Mouse (Mus musculus): Measurements from ENCODE around the gene Olfr313. TPM values are rescaled to one million over a fixed set of nuclear protein-coding genes. Genes with fewer than 3 reads are reported as not detected.
A peak's percentile ranks its signal among the peaks of the same experiment; 100 is the strongest.
"Not testable (repeated sequence)": the region's sequence is repeated elsewhere in the genome, so short reads cannot be mapped to it uniquely, and the experiment has no call there.

Olfr313 gene
- polyA plus RNA-seq, 1 experiment from 2014 or later: not detected

GRCm38 (mm10) chr11:58829764-58830163, 15.0 kb downstream of the Olfr313 start:
- no peaks in the 10 kb centered on the region for H3K27me3 ChIP-seq (ENCODE audit: control insufficient read depth, insufficient read depth, low read length)
- H3K9me3 ChIP-seq (ENCODE audit: control insufficient read depth, low read length): no peaks in the 10 kb centered on the region
- no peak overlapping the region for H3K9ac ChIP-seq (ENCODE audit: low read length)
- no peak overlapping the region for H3K4me2 ChIP-seq (ENCODE audit: low read depth)
- H3K36me3 ChIP-seq (ENCODE audit: control insufficient read depth, insufficient read depth, low read length): no peaks in the 10 kb centered on the region
- no peak for DNase-seq (ENCODE audit: low spot score)
- WGBS: 77% methylated on average over 3 of the region's 3 CpGs
- no peak for ATAC-seq (ENCODE audit: insufficient read depth, low FRiP score, low TSS enrichment)
- no peak overlapping the region for H3K4me3 ChIP-seq (ENCODE audit: low read depth, low read length)
- no peak overlapping the region for H3K27ac ChIP-seq (ENCODE audit: low read depth, low read length)
- no peaks in the 10 kb centered on the region for H3K4me1 ChIP-seq (ENCODE audit: control insufficient read depth, insufficient read depth, low read length)

GRCm38 (mm10) chr11:58832541-58832940, 17.7 kb downstream of the Olfr313 start:
- not testable (repeated sequence) for H3K27ac ChIP-seq (ENCODE audit: low read depth, low read length); DNase-seq (ENCODE audit: low spot score); H3K9me3 ChIP-seq (ENCODE audit: control insufficient read depth, low read length); H3K36me3 ChIP-seq (ENCODE audit: control insufficient read depth, insufficient read depth, low read length); H3K4me1 ChIP-seq (ENCODE audit: control insufficient read depth, insufficient read depth, low read length); ATAC-seq (ENCODE audit: insufficient read depth, low FRiP score, low TSS enrichment); H3K4me2 ChIP-seq (ENCODE audit: low read depth); H3K27me3 ChIP-seq (ENCODE audit: control insufficient read depth, insufficient read depth, low read length); H3K4me3 ChIP-seq (ENCODE audit: low read depth, low read length); H3K9ac ChIP-seq (ENCODE audit: low read length)
- WGBS: 76% methylated on average over 3 of the region's 3 CpGs

GRCm38 (mm10) chr11:58838951-58839350, 24.2 kb downstream of the Olfr313 start, which contains the start of gene Olfr311:
TSS of gene Olfr311 (plus strand) at chr11:58839251.
- H3K4me2 ChIP-seq (ENCODE audit: low read depth); H3K9me3 ChIP-seq (ENCODE audit: control insufficient read depth, low read length); H3K4me3 ChIP-seq (ENCODE audit: low read depth, low read length); ATAC-seq (ENCODE audit: insufficient read depth, low FRiP score, low TSS enrichment); H3K4me1 ChIP-seq (ENCODE audit: control insufficient read depth, insufficient read depth, low read length); H3K27me3 ChIP-seq (ENCODE audit: control insufficient read depth, insufficient read depth, low read length); H3K27ac ChIP-seq (ENCODE audit: low read depth, low read length); H3K36me3 ChIP-seq (ENCODE audit: control insufficient read depth, insufficient read depth, low read length); DNase-seq (ENCODE audit: low spot score); H3K9ac ChIP-seq (ENCODE audit: low read length): not testable (repeated sequence)

GRCm38 (mm10) chr11:58846919-58847461, 32.2 kb downstream of the Olfr313 start, which contains the start of gene Gm12258:
TSS of gene Gm12258 (plus strand) at chr11:58847158.
- 1% methylated on average over 24 of the region's 24 CpGs for WGBS
- H3K9me3 ChIP-seq (ENCODE audit: control insufficient read depth, low read length): no peaks in the 10 kb centered on the region
- peak within 1 kb of the TSS; percentile 81 for H3K4me3 ChIP-seq (ENCODE audit: low read depth, low read length)
- no peak within 1 kb of the TSS for H3K27ac ChIP-seq (ENCODE audit: low read depth, low read length)
- H3K36me3 ChIP-seq (ENCODE audit: control insufficient read depth, insufficient read depth, low read length): peaks cover 10% of the 10 kb centered on the region; the same call in 1 of the 2 replicates
- peak within 1 kb of the TSS; percentile 85 for H3K9ac ChIP-seq (ENCODE audit: low read length)
- H3K4me2 ChIP-seq (ENCODE audit: low read depth): peak within 1 kb of the TSS; percentile 89
- peak; percentile 88 for DNase-seq (ENCODE audit: low spot score)
- no peaks in the 10 kb centered on the region for H3K27me3 ChIP-seq (ENCODE audit: control insufficient read depth, insufficient read depth, low read length)
- peaks cover 5% of the 10 kb centered on the region; the same call in 1 of the 2 replicates for H3K4me1 ChIP-seq (ENCODE audit: control insufficient read depth, insufficient read depth, low read length)
- peak; percentile 100 for ATAC-seq (ENCODE audit: insufficient read depth, low FRiP score, low TSS enrichment)

- H3K27me3 ChIP-seq (ENCODE audit: control insufficient read depth, insufficient read depth, low read length): no peaks in the 10 kb centered on the region
- peak overlapping the region; percentile 81 for H3K4me3 ChIP-seq (ENCODE audit: low read depth, low read length)
- H3K36me3 ChIP-seq (ENCODE audit: control insufficient read depth, insufficient read depth, low read length): peaks cover 10% of the 10 kb centered on the region; the same call in 1 of the 2 replicates
- H3K4me1 ChIP-seq (ENCODE audit: control insufficient read depth, insufficient read depth, low read length): peaks cover 5% of the 10 kb centered on the region; the same call in 1 of the 2 replicates
- peak overlapping the region; percentile 89 for H3K4me2 ChIP-seq (ENCODE audit: low read depth)
- 54% methylated on average over 9 of the region's 9 CpGs for WGBS
- no peak overlapping the region for H3K27ac ChIP-seq (ENCODE audit: low read depth, low read length)
- DNase-seq (ENCODE audit: low spot score) (no peak), ATAC-seq (ENCODE audit: insufficient read depth, low FRiP score, low TSS enrichment) (no peak)
- H3K9ac ChIP-seq (ENCODE audit: low read length): peak overlapping the region; percentile 85
- H3K9me3 ChIP-seq (ENCODE audit: control insufficient read depth, low read length): no peaks in the 10 kb centered on the region
Measured at GRCm38 (mm10) chr11:58847636-58848035, 32.8 kb downstream of the Olfr313 start.

GRCm38 (mm10) chr11:58849731-58850130, 34.9 kb downstream of the Olfr313 start:
- Histone ChIP-seq H3K36me3 (ENCODE audit: control insufficient read depth, insufficient read depth, low read length) (peaks cover 10% of the 10 kb centered on the region; the same call in 1 of the 2 replicates), H3K9me3 (ENCODE audit: control insufficient read depth, low read length) (no peaks in the 10 kb centered on the region), H3K4me2 (ENCODE audit: low read depth) (no peak overlapping the region), H3K27ac (ENCODE audit: low read depth, low read length) (no peak overlapping the region), H3K4me1 (ENCODE audit: control insufficient read depth, insufficient read depth, low read length) (peaks cover 5% of the 10 kb centered on the region; the same call in 1 of the 2 replicates), H3K4me3 (ENCODE audit: low read depth, low read length) (no peak overlapping the region), H3K27me3 (ENCODE audit: control insufficient read depth, insufficient read depth, low read length) (no peaks in the 10 kb centered on the region), H3K9ac (ENCODE audit: low read length) (no peak overlapping the region)
- DNase-seq (ENCODE audit: low spot score) (no peak), ATAC-seq (ENCODE audit: insufficient read depth, low FRiP score, low TSS enrichment) (no peak)
- 77% methylated on average over 2 of the region's 2 CpGs for WGBS

GRCm38 (mm10) chr11:58860744-58861143, 45.9 kb downstream of the Olfr313 start:
- Histone ChIP-seq H3K27me3 (ENCODE audit: control insufficient read depth, insufficient read depth, low read length) (no peaks in the 10 kb centered on the region), H3K36me3 (ENCODE audit: control insufficient read depth, insufficient read depth, low read length) (peaks cover 29% of the 10 kb centered on the region), H3K9ac (ENCODE audit: low read length) (no peak overlapping the region), H3K9me3 (ENCODE audit: control insufficient read depth, low read length) (peaks cover 13% of the 10 kb centered on the region), H3K4me3 (ENCODE audit: low read depth, low read length) (no peak overlapping the region), H3K4me2 (ENCODE audit: low read depth) (no peak overlapping the region), H3K4me1 (ENCODE audit: control insufficient read depth, insufficient read depth, low read length) (no peaks in the 10 kb centered on the region), H3K27ac (ENCODE audit: low read depth, low read length) (no peak overlapping the region)
- WGBS: 95% methylated on average over 8 of the region's 8 CpGs
- DNase-seq (ENCODE audit: low spot score) (no peak), ATAC-seq (ENCODE audit: insufficient read depth, low FRiP score, low TSS enrichment) (no peak)

GRCm38 (mm10) chr11:58867039-58867953, 52.5 kb downstream of the Olfr313 start, which contains the start of gene 2810021J22Rik:
TSS of gene 2810021J22Rik (plus strand) at chr11:58867216.
- Histone ChIP-seq H3K27me3 (ENCODE audit: control insufficient read depth, insufficient read depth, low read length) (no peaks in the 10 kb centered on the region), H3K9me3 (ENCODE audit: control insufficient read depth, low read length) (no peaks in the 10 kb centered on the region), H3K4me1 (ENCODE audit: control insufficient read depth, insufficient read depth, low read length) (peaks cover 7% of the 10 kb centered on the region; the same call in 1 of the 2 replicates), H3K4me3 (ENCODE audit: low read depth, low read length) (peak within 1 kb of the TSS; percentile 78), H3K36me3 (ENCODE audit: control insufficient read depth, insufficient read depth, low read length) (no peaks in the 10 kb centered on the region), H3K4me2 (ENCODE audit: low read depth) (peak within 1 kb of the TSS; percentile 80), H3K27ac (ENCODE audit: low read depth, low read length) (peak within 1 kb of the TSS; percentile 62; the same call in 1 of the 2 replicates), H3K9ac (ENCODE audit: low read length) (peak within 1 kb of the TSS; percentile 89)
- WGBS: 4% methylated on average over 37 of the region's 37 CpGs
- ATAC-seq (ENCODE audit: insufficient read depth, low FRiP score, low TSS enrichment) (peak; percentile 85), DNase-seq (ENCODE audit: low spot score) (peak; percentile 86)
